Mouse (Mus musculus) intestine, embryonic 16.5 days (tissue): ENCODE results near the gene Podn. TPM values are rescaled to one million over a fixed set of nuclear protein-coding genes. Genes with fewer than 3 reads are reported as not detected.

Experiments
- ATAC-seq: fragments of 200-750 bp; cut with Nextera tagmentation; 2 replicates; pipeline ENCODE4 v1.8.0; 2017; ENCODE audit warnings: moderate TSS enrichment, moderate library complexity
- H3K27ac ChIP-seq: fragments of 300-500 bp; sonication (generic); 2 replicates; pipeline ENCODE4 v1.5.1; 2014; ENCODE audit warnings: mild to moderate bottlenecking, low read length
- H3K27me3 ChIP-seq: fragments of 300-500 bp; sonication (generic); replicated peaks from 2 replicates; pipeline ENCODE4 v1.6.1; 2014; ENCODE audit warnings: low read length, control low read depth, mixed read lengths; ENCODE audit not compliant: control insufficient read depth, insufficient read depth
- H3K36me3 ChIP-seq: fragments of 300-500 bp; sonication (generic); 2 replicates; pipeline ENCODE4 v1.6.1; 2014; ENCODE audit warnings: low read length, control low read depth; ENCODE audit not compliant: control insufficient read depth, insufficient read depth
- H3K4me1 ChIP-seq: fragments of 300-500 bp; sonication (generic); 2 replicates; pipeline ENCODE4 v1.6.1; 2014; ENCODE audit warnings: low read length, control low read depth, mixed read lengths; ENCODE audit not compliant: control insufficient read depth, insufficient read depth
- H3K4me2 ChIP-seq: fragments of 300-500 bp; sonication (generic); 2 replicates; pipeline ENCODE4 v1.6.1; 2014; ENCODE audit warnings: low read depth, low read length, control low read depth
- H3K4me3 ChIP-seq: fragments of 300-500 bp; sonication (generic); 2 replicates; pipeline ENCODE4 v1.5.1; 2014; ENCODE audit warnings: mild to moderate bottlenecking, low read length
- H3K9ac ChIP-seq: fragments of 300-500 bp; sonication (generic); 2 replicates; pipeline ENCODE4 v1.6.1; 2014; ENCODE audit warnings: low read depth, low read length
- H3K9me3 ChIP-seq: fragments of 300-500 bp; sonication (generic); 2 replicates; pipeline ENCODE4 v1.6.1; 2016; ENCODE audit warnings: low read length, control low read depth; ENCODE audit not compliant: control insufficient read depth
- WGBS: fragments of 180-500 bp; shearing (Covaris S2); extraction: QIAGEN DNeasy Blood & Tissue Kit; methylation state at CpG from one replicate; pipeline ENCODE4 v1.1.7; 2014; 5-methylcytosine and 5-hydroxymethylcytosine counted together
- polyA plus RNA-seq: library from polyadenylated mRNA; unstranded; fragments of >200 nt; fragmentation: Nextera tagmentation; extraction: Ambion mirVana; gene quantifications from 2 replicates; pipeline ENCODE4 v1.2.1, GENCODE M21; 2015

The Podn gene
- polyA plus RNA-seq, 1 experiment from 2014 or later: 0.72 TPM

DNA sequence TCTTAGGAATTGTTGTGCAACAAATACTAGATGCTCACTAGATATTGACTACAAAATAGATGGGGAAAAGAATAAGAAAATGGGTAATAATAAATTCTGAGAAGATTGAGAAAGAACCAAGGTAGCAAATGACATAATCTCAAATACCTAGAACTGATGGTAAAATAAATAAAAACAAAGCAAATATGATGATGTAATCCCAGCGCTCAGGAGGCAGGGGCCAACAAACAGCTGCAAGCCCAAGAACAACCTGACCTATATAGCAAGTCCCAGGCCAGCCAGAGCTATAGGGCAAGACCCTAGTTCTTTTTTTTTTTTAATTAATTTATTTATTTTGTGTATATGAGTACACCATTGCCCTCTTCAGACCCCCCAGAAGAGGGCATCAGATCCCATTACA, 27.9 kb upstream of the Podn start:
- Histone ChIP-seq H3K27me3 (no peaks in the 10 kb centered on the region), H3K36me3 (no peaks in the 10 kb centered on the region), H3K4me3 (no peak overlapping the region), H3K4me2 (no peak overlapping the region), H3K4me1 (no peaks in the 10 kb centered on the region), H3K9ac (no peak overlapping the region), H3K9me3 (no peaks in the 10 kb centered on the region), H3K27ac (no peak overlapping the region)
- no peak for ATAC-seq
- WGBS: 88% methylated on average over 1 of the region's 1 CpGs

GRCm38 (mm10) chr4:108117924-108118876, 22.0 kb upstream of the Podn start:
- Histone ChIP-seq H3K27ac (peak overlapping the region; percentile 38; the same call in 1 of the 2 replicates), H3K4me2 (peak overlapping the region; percentile 54), H3K9ac (peak overlapping the region; percentile 78), H3K36me3 (no peaks in the 10 kb centered on the region), H3K9me3 (no peaks in the 10 kb centered on the region), H3K27me3 (no peaks in the 10 kb centered on the region), H3K4me3 (peak overlapping the region; percentile 72), H3K4me1 (no peaks in the 10 kb centered on the region)
- peak; percentile 93 for ATAC-seq
- 13% methylated on average over 43 of the region's 45 CpGs for WGBS

GRCm38 (mm10) chr4:108117488-108117887, 21.2 kb upstream of the Podn start:
- H3K36me3 ChIP-seq: no peaks in the 10 kb centered on the region
- ATAC-seq: no peak
- no peak overlapping the region for H3K4me3 ChIP-seq
- H3K4me1 ChIP-seq: no peaks in the 10 kb centered on the region
- H3K4me2 ChIP-seq: no peak overlapping the region
- H3K27me3 ChIP-seq: no peaks in the 10 kb centered on the region
- H3K27ac ChIP-seq: no peak overlapping the region
- H3K9ac ChIP-seq: no peak overlapping the region
- no peaks in the 10 kb centered on the region for H3K9me3 ChIP-seq
- 91% methylated on average over 8 of the region's 8 CpGs for WGBS

GRCm38 (mm10) chr4:108116466-108116865, 20.2 kb upstream of the Podn start:
- Histone ChIP-seq H3K4me1 (no peaks in the 10 kb centered on the region), H3K27me3 (no peaks in the 10 kb centered on the region), H3K9me3 (no peaks in the 10 kb centered on the region), H3K9ac (no peak overlapping the region), H3K27ac (no peak overlapping the region), H3K36me3 (no peaks in the 10 kb centered on the region), H3K4me2 (no peak overlapping the region), H3K4me3 (no peak overlapping the region)
- 95% methylated on average over 2 of the region's 2 CpGs for WGBS
- ATAC-seq: no peak

DNA sequence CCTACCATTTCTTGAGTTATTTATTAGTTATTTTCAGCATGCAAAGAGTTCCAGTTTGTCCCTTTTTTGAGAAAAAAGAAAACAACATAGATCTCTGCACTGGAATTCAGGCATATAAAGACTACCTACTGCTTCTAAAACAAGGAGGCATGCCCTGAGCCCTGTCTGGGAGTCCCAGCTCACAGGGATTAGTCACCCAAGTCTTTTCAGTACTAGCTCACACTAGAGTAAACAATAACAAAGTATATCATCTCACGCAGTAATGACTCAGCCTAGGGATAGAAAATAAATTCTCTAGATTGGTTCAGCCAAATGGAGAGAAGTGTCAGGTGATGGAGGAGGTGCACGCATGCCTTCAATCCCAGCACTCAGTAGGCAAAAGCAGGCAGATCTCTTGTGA, 14.5 kb upstream of the Podn start:
- Histone ChIP-seq H3K9me3 (no peaks in the 10 kb centered on the region), H3K4me2 (no peak overlapping the region), H3K9ac (no peak overlapping the region), H3K27ac (no peak overlapping the region), H3K4me3 (no peak overlapping the region), H3K36me3 (0 out of 2 replicates have a peak, but pooled peaks cover 3% of the 10 kb centered on the region), H3K4me1 (no peaks in the 10 kb centered on the region), H3K27me3 (no peaks in the 10 kb centered on the region)
- 80% methylated on average over 2 of the region's 2 CpGs for WGBS
- ATAC-seq: no peak

GRCm38 (mm10) chr4:108109728-108110127, 13.5 kb upstream of the Podn start:
- Histone ChIP-seq H3K27me3 (no peaks in the 10 kb centered on the region), H3K4me1 (no peaks in the 10 kb centered on the region), H3K36me3 (0 out of 2 replicates have a peak, but pooled peaks cover 3% of the 10 kb centered on the region), H3K4me2 (no peak overlapping the region), H3K9ac (no peak overlapping the region), H3K4me3 (no peak overlapping the region), H3K9me3 (no peaks in the 10 kb centered on the region), H3K27ac (no peak overlapping the region)
- WGBS: 93% methylated on average over 7 of the region's 7 CpGs
- ATAC-seq: no peak

GRCm38 (mm10) chr4:108092741-108093397, 3.4 kb downstream of the Podn start:
- no peak overlapping the region for H3K4me2 ChIP-seq
- H3K36me3 ChIP-seq: no peaks in the 10 kb centered on the region; the same call in 1 of the 2 replicates
- ATAC-seq: no peak
- H3K4me3 ChIP-seq: no peak overlapping the region
- H3K9me3 ChIP-seq: no peaks in the 10 kb centered on the region
- H3K27ac ChIP-seq: no peak overlapping the region
- WGBS: 83% methylated on average over 6 of the region's 6 CpGs
- no peak overlapping the region for H3K9ac ChIP-seq
- H3K4me1 ChIP-seq: no peaks in the 10 kb centered on the region
- no peaks in the 10 kb centered on the region for H3K27me3 ChIP-seq

- ATAC-seq: no peak
- H3K4me2 ChIP-seq: no peak overlapping the region
- no peaks in the 10 kb centered on the region for H3K27me3 ChIP-seq
- no peak overlapping the region for H3K27ac ChIP-seq
- H3K36me3 ChIP-seq: no peaks in the 10 kb centered on the region
- H3K4me3 ChIP-seq: no peak overlapping the region
- H3K9me3 ChIP-seq: no peaks in the 10 kb centered on the region
- WGBS: 92% methylated on average over 2 of the region's 2 CpGs
- H3K9ac ChIP-seq: no peak overlapping the region
- no peaks in the 10 kb centered on the region for H3K4me1 ChIP-seq
Observed at GRCm38 (mm10) chr4:108083993-108084392, 12.3 kb downstream of the Podn start.

DNA sequence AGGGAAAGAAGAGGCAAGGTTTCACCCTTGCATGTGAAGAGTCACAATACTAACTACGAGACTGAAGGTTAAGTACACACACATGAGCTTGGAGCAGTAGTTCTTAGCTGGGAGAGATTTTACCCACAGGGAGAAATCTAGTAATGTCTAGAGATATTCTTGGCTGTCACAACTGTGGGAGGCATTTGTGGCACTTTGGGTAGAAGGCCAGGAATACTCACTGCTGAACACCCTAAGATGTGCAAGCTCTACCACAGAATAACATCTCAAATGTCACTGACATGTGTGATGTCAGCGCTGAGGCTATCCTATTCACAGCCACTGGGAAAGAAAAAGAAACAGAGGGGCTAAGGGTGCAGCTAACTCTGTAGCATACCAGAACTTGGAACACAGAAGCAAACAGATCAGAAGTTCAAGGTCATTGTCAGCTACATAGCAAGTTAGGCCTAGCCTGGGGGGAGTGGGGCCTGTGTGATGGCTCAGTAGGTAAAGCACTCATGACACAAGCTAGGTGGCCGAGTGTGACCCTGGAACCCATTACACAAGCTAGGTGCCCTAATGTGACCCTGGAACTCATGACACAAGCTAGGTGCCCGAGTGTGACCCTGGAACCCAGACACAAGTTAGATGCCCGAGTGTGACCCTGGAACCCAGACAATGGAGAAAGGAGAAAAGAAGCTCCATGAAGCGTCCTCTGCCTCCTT, 13.1 kb downstream of the Podn start:
- Histone ChIP-seq H3K27ac (no peak overlapping the region), H3K4me2 (no peak overlapping the region), H3K9ac (no peak overlapping the region), H3K36me3 (no peaks in the 10 kb centered on the region), H3K27me3 (no peaks in the 10 kb centered on the region), H3K4me1 (no peaks in the 10 kb centered on the region), H3K9me3 (no peaks in the 10 kb centered on the region), H3K4me3 (no peak overlapping the region)
- 84% methylated on average over 6 of the region's 6 CpGs for WGBS
- no peak for ATAC-seq
